Mouse (Mus musculus): ENCODE measurements around the gene Kremen1.

Kremen1 gene

DNA sequence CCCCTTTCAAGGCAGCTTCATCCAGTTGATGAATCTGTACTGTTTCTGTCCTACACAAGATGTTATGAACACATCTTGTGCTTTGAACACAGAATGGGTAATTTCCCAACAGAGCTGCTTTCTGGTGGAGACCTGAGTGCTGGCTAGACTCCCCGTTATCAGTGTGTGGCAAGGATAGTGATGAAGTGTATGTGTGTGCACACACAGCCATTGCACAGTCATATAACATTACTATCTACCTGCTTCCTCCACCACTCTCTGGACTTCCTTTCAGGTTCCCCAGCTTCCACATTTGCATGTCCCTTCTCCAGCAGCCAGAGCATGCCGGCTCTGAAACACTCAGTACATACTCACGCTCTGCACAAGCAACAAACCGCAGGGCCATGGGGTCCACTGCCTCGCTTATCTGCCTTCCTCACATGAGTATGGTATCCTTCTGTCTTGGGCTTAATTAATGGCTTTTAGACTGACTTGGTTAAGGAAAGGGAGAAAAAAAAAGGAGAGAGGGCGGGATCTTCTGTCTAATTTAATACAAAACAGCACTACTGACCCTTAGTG is 46.8 kb downstream of the Kremen1 start:
- DNase-seq = no peak

GRCm38 (mm10) chr11:5203054-5203453 is 58.3 kb downstream of the Kremen1 start:
- no peak for DNase-seq

DNA sequence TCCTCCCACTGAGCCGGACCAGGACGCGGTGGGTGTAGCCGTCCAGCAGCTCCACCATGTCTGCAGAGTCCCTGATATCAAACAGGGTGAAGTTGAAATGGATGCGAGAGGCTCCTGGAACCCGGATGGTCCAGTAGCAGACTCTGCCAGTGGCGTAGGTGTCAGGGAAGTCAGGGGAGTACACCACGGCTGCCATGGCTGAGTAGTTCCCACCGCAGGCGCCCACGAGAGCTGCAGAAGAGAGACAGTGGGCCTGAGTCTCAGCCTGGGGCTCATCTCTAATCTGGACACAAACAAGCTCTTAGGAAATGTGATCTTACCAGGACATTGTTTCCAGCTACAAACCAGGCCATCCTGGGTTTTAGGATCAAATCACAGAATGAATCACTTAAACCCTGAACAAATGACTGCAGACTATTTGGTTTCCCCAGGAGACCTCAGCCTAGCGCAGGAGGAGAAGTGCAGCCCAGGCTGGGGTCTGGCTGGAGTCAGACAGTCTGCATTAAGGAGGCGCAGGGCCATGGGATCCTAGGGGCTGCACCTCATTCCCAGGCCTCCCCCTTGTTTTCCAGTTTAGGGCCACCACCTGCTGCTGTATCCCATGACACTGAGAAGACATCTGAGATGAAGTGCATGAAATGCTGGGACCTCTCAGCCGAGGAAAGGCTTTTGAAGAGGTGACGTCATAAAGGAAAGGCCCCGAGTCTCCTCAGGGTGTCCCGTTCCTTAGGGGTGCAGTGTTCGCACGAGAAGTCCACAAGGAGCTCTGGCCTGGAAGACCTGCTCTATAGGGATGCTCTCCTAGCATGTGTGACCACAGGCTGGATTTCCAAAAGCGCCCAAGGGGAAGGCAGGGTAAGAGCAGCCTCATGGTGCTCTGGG is 59.3 kb downstream of the Kremen1 start:
- DNase-seq = no peak

- no peak for DNase-seq
These were observed 61.5 kb downstream of the Kremen1 start for GRCm38 (mm10) chr11:5199879-5200278.

GRCm38 (mm10) chr11:5197068-5197467 is 64.3 kb downstream of the Kremen1 start:
- no peak for DNase-seq

DNA sequence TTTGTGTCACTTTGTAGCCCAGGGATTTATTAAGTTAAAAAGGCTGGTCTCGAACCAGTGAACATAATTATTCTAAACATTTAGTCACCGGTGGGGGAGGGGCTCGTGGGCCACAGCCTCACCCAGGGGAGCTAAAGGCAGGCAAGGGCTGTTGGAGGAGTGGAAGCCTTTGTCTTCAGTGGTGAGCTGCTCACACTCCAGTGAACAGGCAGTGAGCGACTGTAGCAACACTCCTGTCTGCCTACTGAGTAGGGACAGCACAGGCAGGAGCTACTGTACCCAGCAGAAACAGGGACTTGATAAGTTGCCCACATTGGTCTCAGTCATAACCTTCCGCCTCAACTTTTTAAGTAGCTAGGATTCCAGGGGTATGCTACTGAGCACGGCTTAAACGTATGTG is 64.8 kb downstream of the Kremen1 start:
- DNase-seq = no peak

DNA sequence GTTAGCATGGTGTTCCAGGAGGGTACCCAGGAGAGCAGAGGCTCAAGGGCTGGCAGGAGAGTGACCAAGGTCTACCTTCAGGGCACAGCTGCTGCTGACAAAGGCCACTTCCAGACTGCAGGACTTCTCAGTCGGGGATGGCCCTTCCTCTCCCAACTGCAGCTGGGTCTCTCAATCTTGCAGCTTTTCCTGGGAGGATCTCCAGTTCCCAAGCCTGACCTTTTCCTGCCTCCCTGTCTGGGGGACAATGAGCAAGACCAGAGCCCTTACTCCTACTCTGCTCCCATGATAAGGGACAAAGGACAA is 67.8 kb downstream of the Kremen1 start:
- DNase-seq = no peak

GRCm38 (mm10) chr11:5192840-5193575 is 68.3 kb downstream of the Kremen1 start:
- DNase-seq = no peak

GRCm38 (mm10) chr11:5192084-5192516 is 69.3 kb downstream of the Kremen1 start:
- no peak for DNase-seq

- DNase-seq = no peak
These were observed 72.0 kb downstream of the Kremen1 start for GRCm38 (mm10) chr11:5189239-5189933.

GRCm38 (mm10) chr11:5188170-5188569 is 73.2 kb downstream of the Kremen1 start:
- DNase-seq = no peak

GRCm38 (mm10) chr11:5184832-5185231 is 76.5 kb downstream of the Kremen1 start:
- DNase-seq = no peak

- no peak for DNase-seq
These were observed 77.1 kb downstream of the Kremen1 start for GRCm38 (mm10) chr11:5184250-5184649.

DNA sequence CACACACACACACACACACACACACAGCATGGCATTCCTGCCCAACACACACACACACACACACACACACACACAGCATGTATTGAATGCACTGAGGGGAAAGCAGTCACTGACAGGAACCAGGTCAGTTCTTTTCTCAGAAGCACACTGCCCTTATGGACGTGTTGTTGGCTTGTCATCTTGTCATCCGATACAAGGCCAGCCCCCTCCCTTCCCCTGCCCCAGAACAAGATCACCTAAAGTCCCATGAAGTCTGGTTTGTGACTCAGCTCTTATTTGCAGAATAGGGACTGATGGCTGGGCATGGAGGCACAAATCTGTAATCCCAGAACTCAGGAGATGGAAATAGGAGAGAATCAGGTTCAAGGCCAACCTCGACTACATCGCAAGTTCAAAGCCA is 78.5 kb downstream of the Kremen1 start:
- DNase-seq = no peak

- peak; percentile 85 to 92 for DNase-seq
These were observed 79.4 kb downstream of the Kremen1 start for GRCm38 (mm10) chr11:5181850-5182404.

GRCm38 (mm10) chr11:5179391-5179790 is 82.0 kb downstream of the Kremen1 start:
- no peak for DNase-seq

DNA sequence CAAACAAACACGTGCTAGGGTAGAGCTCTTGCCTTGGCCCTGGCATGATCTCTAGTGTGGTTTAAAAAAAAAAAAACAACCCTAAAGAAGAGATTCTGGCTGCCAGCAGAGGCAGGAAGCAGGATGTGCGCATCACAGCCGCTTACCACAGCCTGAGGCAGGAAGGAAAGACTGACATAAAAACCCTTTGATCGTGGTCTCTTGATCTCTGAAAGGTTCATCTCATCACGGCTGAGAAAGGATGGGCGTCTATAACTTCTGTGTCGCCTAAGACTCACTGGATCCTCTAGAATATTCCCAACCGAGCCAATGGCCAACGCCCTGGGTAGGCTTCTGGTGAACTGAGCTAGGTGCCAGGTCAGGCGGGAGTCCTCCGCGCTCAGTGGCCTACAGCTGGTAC is 84.2 kb downstream of the Kremen1 start:
- DNase-seq = peak; percentile 53 to 76

DNA sequence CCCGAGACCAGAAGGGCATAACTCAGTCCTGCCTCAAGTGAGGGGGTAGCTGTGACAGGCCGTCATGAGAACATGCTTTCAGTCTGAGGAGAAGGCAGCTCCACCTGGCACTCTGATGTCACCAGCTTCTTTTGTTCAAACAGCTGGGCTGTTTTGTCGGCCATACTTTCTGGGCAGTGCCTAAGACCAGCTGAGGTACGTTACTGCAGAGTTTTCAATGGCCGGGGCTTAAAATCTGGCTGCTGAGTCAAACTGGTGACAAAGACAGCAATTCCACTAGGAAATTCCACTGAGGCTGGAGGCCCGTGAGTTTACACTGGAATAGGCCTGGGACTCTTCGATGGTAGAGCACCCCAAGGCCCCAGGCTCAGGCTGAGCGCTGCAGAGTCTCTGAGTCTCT is 84.7 kb downstream of the Kremen1 start:
- no peak for DNase-seq

GRCm38 (mm10) chr11:5175866-5176265 is 85.5 kb downstream of the Kremen1 start:
- DNase-seq = no peak

GRCm38 (mm10) chr11:5175141-5175540 is 86.2 kb downstream of the Kremen1 start:
- no peak for DNase-seq

GRCm38 (mm10) chr11:5172861-5173260 is 88.5 kb downstream of the Kremen1 start:
- DNase-seq = no peak

DNA sequence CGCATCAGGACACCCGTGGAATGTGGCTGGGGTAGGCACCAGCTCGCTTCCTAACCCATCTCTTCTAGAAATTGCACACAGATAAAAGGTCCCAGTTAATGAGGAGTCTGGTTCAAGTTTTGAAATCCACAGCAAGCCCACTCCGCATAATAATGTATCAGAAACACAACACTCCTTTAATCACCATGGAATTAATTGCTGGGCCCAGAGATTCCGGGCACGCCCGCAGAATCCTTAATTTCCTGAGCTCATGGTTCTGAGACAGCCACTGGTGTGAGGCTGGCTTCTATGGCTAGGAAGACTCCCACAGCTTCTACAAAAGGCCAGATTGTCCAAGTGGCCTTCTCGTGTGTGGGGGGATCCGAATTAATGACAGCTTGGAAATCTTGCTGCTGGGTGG is 94.0 kb downstream of the Kremen1 start:
- DNase-seq = no peak

DNA sequence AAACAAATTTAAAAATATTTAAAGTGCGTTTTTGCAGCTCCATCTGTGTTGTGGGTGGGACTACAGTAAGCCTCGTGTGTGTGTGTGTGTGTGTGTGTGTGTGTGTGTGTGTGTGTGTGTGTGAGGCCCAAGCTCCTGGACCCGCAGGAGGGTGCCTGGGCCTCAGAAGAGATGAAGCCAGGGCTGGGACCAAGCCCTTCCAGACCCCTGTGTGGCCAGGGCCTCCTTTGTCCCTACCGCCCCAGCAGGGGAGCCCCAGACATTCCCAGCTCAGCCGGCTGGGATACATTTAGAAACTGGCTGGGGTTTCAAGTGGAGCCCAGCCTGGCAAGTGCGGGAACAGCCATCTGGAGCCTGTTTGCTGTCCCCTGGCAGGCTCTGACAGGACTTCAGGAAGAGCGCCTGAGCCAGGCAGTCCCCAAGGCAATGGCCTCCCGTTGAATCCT is 95.9 kb downstream of the Kremen1 start:
- peak; percentile 58 to 87 for DNase-seq

All from lung, postnatal 4 days (tissue).